Mouse (Mus musculus): ENCODE measurements around the gene Cyp4f40.
"Not testable (repeated sequence)": the region's sequence is repeated elsewhere in the genome, so short reads cannot be mapped to it uniquely, and the experiment has no call there.

The Cyp4f40 gene

DNA sequence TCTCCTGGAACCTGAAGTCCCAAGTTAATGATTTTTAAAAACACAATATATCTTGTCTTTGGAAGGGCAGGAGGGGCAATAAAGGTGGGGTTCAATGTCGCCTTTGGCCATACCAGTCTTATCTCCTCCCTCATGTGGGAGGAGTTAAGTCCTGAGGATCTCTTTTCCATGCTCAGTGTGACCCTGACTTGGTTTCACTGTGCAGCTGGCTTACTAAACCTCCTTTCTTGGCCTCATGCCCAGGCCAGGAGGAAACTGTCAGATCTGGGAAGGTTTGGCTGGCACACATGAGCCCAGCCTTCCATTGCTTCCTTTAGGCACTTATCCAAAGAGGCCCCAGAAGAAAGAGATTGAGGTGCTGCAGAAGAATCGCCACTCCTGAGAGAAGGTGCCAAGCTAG lies at the start of gene Cyp4f40:
Gene Cyp4f40, plus strand, starts transcription at position 189 of the 400 bp plus-strand sequence.
- no peak for DNase-seq (ENCODE audit: low spot score in 2 of 2)

DNA sequence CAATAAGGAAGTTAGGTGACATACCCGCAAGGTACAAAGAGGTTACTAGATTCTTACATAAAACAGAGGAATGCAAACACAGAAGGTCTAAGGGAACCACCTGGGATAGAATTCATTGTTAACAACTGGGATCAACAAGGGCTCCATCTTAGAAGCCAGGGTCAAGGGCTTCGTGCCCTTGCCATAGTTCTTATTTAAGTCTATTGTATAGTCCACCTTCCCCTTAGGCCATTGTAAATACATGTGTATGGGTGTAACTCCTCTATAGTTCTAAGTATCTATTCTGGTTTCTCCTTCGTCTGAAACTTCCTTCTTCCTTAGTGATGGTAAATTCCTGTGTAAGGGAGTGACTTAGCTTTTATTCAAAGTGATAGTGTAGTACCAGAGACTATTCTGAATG lies 48.5 kb upstream of the Cyp4f40 start:
- not testable (repeated sequence) for DNase-seq (ENCODE audit: low spot score in 2 of 2)

DNA sequence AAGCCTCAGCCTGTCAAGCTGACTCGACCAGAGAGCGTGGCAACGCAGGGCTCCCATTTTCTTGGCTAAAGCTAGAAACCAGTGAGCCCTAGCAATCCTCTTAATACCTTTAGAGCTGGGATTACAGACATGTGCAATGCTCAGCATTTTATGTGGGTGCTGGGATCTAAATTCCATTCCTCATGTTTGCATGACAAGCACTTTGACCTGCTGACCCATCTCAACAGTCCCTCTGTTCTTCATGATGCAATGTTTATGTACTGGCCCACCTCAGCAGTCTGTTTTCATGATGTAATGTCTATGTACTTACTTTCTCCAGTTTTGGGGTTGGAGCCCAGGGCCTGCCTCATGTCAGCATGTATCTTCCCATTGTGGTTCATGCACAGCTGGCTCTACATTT lies 47.8 kb upstream of the Cyp4f40 start:
- no peak for DNase-seq (ENCODE audit: low spot score in 2 of 2)

DNA sequence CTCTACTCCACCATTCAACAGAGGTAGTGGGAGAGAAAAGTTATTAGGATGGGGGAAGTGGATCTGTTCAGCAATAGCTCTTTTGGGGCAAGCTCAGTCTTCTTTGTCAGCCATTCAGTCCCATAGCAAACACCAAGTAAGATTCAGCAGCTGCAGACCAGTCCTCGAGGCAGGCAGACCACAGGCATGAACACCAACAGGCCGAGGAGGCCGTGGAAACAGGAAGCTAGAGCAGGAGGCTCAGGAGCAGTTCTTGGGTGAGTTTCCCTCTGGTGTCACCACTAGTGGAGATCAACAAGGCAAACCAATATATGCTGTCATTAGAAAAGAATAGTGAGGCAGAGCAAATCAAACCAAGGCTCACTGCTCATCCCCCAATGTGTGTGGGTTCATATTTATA lies 46.3 kb upstream of the Cyp4f40 start:
- no peak for DNase-seq (ENCODE audit: low spot score in 2 of 2)

DNA sequence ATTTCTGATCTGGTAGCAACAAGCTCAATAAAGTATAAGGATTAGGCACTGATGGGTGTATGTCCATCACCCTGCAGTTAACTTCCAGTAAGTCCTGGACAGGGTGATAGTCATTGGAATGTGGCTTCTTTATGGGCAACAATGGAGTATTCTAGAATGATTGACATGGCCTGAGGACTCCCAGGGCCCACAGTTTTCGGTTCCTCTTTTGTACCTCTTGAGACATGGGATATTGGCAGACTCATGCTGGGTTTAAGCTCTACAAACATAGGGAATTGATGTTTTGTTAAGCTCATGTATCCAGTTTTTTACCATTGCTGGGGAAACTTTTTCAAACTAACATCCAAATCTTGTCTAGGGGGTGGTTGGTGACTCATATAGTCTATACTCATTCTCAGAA lies 41.4 kb upstream of the Cyp4f40 start:
- no peak for DNase-seq (ENCODE audit: low spot score in 2 of 2)

DNA sequence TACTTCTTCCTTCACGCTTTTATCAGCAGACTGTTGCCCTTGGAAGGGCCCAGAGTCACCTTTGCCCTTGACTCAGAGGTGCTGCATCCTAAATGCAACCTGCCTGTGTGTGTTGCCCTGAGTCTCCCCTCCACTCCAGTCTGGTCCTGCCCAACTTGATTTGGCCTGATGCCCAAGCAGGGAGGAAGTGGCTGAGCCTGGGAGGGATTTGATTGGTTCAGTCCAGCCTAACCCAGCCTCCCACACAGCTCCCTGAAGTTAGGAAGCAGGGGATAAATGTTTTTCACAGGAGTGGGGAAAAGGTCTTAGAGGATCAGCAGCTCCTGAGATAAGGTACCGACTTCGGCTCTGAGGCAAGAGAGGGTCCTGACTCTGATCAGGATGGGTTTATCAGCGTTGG lies 37.7 kb upstream of the Cyp4f40 start, which contains the start of gene Cyp4f37:
Gene Cyp4f37, plus strand, starts transcription at position 292 of the 400 bp plus-strand sequence.
- DNase-seq (ENCODE audit: low spot score in 2 of 2) = not testable (repeated sequence)

DNA sequence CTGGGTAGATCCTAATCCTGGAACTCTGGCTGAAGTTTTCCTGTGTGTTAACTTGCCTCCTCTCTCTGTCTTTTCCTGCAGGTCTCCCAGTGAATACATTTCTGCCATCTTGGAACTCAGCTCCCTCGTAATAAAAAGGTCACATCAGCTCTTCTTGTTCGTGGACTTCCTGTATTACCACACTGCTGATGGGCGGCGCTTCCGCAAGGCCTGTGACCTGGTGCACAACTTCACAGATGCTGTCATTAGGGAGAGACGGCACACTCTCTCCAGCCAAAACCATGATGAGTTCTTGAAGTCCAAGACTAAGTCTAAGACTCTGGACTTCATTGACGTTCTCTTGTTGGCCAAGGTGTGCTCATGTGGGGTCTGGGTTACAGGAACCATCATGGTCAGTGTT lies 29.0 kb upstream of the Cyp4f40 start:
- DNase-seq (ENCODE audit: low spot score in 2 of 2) = not testable (repeated sequence)

DNA sequence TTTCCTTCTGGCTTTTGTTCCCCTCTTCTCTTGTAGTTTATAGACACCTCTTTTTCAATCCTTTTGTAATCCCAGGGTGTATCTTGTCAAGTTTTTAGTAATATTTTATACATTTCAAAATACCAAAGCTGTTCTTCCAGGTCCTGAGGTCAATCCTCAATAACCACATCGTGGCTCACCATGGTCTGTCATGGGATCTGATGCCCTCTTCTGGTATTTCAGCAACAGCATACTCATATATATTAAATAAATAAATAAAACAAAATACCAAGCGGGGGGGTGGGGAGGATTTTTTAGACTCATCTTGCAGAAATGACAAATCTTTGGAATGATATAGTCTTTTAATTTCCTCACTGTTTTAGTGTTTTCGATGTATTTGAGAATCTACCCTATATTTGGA lies 26.8 kb upstream of the Cyp4f40 start:
- DNase-seq (ENCODE audit: low spot score in 2 of 2) = no peak

DNA sequence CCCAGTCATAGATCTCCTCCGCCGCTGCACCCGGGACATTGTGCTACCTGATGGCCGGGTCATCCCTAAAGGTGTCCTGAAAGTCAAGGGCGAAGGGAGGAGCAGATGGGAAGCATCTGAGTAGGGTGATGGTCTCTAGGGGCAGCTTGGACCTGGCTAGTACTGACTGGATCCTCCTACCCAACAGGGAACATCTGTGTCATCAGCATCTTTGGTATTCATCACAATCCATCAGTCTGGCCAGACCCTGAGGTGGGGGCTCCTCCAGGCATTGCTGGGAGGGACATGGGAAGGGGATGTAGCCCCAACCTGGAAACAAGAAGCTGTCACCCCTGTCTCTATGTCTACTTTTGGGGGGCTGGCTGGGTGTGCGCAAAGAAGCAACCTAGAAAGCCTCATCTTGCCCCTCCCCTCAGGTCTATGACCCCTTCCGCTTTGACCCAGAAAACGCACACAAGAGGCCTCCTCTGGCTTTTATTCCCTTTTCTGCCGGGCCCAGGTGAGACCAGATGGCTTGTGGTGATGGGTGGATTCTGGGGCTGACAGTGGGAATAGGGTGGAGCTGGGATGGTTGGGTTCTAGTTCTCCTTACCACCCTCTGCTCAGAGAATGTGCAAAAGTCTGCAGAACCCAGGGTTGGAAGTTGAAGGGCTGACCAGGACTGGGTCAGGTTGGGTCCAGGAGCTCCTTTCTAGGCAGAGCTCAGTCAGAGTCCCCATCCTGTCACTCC lies 24.3 kb upstream of the Cyp4f40 start:
- not testable (repeated sequence) for DNase-seq (ENCODE audit: low spot score in 2 of 2)

DNA sequence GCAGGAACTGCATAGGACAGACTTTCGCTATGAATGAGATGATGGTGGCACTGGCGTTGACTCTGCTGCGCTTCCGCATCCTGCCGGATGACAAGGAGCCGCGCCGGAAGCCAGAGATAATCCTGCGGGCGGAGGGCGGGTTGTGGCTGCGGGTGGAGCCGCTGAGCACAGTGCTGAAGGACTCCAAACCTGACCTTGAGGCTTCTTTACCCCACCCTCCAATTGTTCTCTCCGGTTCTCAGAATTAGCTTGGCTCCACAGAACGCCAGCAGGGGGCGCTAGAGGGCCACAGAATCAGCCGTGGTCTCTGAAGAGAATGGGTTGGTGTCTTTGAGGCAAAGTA lies 23.8 kb upstream of the Cyp4f40 start:
- DNase-seq (ENCODE audit: low spot score in 2 of 2) = peak; percentile 66 to 72

DNA sequence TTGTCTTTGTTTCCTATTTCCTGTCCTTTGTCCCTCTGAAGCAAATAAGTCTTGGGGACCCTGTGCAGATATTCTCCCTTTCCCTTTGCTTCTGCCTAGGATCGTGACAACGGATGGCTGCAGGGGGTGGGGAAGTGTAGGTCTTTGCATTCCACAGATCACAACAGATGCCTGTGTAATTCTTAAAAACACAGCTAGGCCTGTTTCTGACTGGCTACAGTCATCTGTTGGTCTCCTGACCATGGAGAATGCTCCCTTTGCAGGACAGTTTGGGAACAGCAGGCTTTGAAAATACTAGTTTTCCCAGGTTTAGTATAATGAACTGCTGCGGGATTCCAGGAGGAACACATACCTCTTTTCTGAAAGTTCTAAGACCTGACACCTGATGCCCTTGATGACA lies 22.4 kb upstream of the Cyp4f40 start:
- DNase-seq (ENCODE audit: low spot score in 2 of 2) = no peak

DNA sequence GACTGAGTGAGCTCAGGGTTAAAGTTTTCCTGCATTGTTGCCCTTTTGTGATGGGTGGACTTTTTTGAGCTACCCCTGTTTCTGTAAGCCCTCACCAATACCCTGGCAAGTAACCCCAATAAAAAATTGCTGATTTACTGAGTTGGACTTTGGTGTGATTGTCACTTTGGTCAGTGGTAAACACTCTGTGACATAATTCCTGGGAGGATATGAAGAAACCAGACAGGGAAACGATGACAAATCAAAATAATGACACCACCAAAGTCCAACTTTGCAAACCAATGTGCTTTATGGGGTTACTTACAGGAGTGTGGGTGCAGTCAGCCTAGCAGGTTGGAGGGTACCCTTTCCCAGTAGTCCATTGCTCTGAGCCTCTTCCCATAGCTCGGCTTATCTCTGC lies 21.5 kb upstream of the Cyp4f40 start:
- no peak for DNase-seq (ENCODE audit: low spot score in 2 of 2)

DNA sequence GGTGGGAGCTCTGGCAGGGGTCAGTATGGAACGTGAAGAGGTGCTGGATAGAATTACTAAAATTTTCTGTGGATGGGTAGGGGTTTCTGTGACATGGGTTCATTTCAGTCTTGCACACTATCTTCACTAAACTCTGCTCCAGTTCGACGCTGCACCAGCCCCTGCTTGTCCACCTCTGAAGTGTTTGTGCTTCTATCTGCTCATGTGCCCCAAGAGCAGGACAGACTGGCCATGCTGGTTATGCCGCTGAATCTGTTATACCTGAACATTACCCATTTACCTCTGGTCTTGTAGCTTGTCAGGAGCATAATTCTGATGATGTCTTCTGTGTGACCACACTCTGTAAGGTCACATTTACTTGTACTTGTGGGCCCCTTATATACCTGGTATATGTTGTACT lies 12.1 kb upstream of the Cyp4f40 start:
- DNase-seq (ENCODE audit: low spot score in 2 of 2) = no peak

DNA sequence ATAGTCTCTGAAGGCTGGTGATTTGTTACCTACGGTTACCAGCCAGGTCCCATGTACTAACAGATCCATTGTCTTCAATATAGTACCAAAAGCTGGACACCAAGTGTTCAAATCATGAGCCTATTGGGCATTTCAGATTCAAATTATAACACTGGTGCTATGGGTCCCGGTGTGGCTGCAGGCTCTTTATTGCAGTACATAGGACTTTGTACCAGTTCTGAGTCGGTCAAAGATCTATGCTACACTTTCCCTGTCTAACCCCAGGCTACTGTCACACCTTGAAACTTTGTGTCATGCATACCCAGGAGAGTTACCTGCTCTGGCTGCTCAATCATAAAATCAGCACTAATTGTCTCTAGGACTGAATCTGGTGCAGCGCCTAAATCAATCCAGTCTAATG lies 4.8 kb upstream of the Cyp4f40 start:
- DNase-seq (ENCODE audit: low spot score in 2 of 2) = no peak

DNA sequence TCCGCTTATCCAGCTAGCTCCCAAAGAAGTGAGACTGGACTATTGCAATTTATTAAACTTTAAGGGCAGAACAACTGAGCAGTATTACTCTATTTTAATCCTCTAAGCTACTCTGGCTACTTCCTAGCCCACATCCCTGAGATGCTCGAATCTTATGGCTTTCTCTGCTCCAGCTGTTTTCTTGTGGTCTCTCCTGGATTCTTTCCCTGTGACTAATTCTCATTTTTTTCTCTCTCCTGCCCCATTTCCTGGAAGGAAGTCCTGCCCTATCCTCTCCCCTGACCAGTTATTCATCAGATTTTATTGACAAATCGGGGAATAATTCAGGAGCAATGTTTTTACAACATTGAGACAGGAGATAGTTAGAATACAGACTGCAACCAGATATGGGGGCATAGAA lies 1.7 kb upstream of the Cyp4f40 start:
- no peak for DNase-seq (ENCODE audit: low spot score in 2 of 2)

DNA sequence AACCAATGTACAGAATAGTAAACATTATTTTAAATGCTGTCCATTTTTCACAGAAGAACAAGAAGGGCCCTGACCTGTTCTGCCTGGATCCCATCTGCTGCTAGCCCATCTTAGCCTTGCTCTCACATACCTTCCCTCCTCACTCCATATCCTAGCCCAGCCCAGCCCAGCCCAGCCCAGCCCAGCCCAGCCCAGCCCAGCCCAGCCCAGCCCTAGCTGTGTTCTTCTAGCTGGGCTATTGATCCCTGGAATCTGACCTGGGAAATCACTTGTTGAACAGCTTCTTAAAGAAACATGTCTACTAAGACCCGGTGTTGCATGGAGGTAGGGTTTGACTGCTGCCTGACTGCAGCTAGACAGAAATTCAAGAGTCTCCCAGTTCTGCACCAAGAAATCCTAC lies 454 bp upstream of the Cyp4f40 start:
- no peak for DNase-seq (ENCODE audit: low spot score in 2 of 2)

DNA sequence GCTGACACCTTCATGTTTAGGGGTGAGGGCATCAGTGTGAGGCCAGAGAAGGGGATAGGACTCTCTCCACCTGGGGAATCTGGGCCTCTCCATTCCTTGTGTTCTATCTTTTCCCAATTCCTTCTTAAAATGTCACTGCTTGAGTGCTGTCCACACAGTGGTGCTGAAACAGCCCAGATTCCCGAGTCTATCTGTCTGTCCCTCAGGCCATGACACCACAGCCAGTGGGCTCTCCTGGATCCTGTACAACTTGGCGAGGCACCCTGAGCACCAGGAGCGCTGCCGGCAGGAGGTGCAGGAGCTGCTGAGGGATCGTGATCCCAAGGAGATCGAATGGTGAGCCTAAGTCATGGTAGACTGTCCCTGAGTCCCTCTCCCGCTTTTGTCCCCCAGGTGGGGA lies 15.3 kb downstream of the Cyp4f40 start:
- DNase-seq (ENCODE audit: low spot score in 2 of 2) = no peak

DNA sequence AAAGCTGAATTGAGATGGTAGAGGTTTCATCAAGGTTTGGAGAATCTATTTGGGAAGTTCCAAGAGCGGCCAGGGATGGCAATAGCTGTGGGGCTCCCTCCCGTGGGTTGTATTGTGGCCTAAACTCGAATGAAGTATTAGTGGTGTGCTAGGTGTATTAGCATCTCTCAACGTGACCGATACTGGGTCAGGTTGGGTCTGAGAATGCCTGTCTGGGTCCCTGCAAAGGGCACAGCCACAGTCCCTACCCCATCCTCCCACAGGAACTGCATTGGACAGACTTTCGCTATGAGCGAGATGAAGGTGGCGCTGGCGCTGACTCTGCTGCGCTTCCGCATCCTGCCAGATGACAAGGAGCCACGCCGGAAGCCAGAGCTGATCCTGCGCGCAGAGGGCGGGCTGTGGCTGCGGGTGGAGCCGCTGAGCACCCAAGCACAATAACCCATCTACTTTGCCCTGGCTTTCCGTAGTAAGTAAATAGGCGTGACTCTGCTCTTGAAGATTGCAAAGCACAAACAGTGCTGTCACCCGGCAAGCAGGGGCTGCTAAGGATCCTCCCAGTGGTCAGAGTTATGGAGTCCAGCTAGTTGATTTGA lies 17.4 kb downstream of the Cyp4f40 start:
- DNase-seq (ENCODE audit: low spot score in 2 of 2) = peak in 1 of 2 experiments; percentile 2

DNA sequence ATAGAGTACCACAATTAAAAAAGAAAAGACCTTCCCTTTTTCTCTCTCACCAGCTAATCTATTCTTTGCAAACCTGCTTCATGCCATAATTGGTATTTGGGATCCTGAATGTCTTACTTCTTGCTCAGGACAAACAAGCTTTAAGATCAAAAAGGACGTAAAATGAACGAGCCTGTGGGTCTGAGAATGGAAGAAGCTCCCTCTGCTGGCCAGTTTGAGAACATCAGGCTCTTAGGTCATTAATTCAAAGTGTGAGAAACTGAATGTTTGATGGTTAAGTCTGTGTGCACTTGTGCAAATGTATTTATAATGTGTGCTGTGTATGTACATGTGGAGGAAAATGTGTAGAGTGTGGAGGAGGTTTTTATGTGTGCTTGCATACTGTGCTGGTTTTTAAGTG lies 21.7 kb downstream of the Cyp4f40 start:
- peak; percentile 26 to 56 for DNase-seq (ENCODE audit: low spot score in 2 of 2)

DNA sequence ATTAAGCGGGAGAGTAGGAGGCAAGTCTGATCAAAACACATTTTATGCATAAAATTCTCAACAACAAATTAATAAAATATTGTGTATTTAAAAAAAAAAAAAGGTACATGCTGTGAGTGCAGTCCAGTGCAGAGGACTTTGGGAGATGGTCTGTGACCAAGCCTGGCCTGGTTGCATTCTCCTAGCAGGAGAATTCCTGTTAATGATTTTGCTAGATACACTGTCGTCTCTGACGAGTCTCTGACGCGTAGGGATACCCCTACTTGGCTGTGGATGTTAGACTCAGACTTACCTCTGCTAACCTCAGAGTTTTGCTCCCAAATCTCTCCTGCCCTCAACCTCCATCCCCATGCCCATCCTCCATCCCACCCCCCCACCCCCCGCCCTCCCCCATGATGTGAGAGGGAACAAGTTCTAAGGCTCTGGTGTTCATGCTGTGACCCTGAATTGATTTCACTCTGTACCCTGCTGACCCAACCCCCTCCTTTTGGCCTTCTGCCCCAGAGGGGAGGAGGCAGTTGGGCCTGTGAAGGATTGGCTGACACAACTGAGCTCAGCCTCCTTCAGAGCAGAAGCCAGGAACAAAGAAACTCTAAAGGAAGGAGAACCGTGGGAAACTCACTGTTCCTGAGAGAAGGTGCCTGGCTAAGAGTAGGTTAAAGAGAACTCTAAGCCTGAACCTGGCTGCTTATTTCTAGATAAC lies 26.5 kb downstream of the Cyp4f40 start, which contains the start of gene Cyp4f15:
Gene Cyp4f15, plus strand, starts transcription at position 580 of the 703 bp plus-strand sequence.
- no peak for DNase-seq (ENCODE audit: low spot score in 2 of 2)

DNA sequence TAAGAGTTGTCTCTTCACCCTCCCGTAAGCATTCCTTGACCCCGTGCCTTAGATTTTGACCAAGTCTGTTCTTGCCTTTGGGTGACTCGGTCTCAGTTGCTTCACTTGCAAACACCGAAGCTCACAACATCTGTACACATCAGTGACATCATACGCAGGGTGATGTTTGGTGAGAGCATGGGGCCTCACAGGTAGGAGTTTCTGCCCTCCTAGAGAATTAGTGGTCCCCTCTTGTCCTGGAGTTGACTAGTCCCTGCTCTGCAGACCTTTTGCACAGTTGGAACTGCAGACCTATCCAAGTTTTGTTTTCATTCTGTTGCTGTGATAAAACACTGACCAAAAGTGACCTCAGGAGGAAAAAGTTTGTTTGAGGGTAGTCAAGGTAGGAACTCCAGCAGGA lies 28.0 kb downstream of the Cyp4f40 start:
- no peak for DNase-seq (ENCODE audit: low spot score in 2 of 2)

DNA sequence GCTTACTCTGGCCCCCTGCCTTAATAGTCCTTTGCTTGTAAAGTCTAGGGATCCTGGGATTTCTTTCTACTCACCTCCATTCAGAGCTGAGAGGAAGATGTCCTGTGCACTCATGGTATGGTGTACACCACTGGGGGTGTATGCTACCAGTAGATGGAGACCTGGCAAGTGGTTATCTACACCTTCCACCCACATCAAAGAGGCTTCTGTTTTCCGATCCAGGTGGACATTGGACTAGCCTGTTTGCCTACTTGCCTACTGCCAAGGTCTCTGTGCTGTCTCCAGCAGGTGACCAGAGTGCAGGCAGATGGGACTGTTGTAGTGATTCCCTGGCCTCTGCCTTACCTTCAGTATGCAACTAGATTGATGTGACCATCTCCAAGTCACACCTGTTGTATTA lies 32.3 kb downstream of the Cyp4f40 start:
- DNase-seq (ENCODE audit: low spot score in 2 of 2) = no peak

DNA sequence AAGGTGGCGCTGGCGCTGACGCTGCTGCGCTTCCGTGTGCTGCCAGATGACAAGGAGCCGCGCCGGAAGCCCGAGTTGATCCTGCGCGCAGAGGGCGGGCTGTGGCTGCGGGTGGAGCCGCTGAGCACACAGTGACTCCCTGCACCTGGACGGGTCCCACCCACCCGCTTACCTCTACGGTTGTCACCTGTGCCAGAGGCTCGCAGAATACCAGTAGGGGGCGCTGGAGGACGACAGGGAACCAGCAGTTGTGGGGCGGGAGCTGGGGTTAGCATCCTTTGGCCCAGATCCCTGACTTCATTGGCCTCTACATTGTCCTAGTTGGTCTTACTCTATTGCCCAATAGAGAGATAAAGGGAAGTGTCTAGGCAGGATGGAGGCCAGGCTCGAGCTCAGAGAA lies 44.1 kb downstream of the Cyp4f40 start:
- peak in 1 of 2 experiments; percentile 21 for DNase-seq (ENCODE audit: low spot score in 2 of 2)
